Mouse (Mus musculus): ENCODE measurements around the gene Pigm. TPM values are rescaled to one million over a fixed set of nuclear protein-coding genes. Genes with fewer than 3 reads are reported as not detected.
A peak's percentile ranks its signal among the peaks of the same experiment; 100 is the strongest.

Pigm gene
- polyA plus RNA-seq, 1 experiment, result 4.9 TPM

GRCm38 (mm10) chr1:172376758-172377458 lies 562 bp downstream of the Pigm start:
- peak overlapping the region; percentile 12; the same call in 1 of the 2 replicates for H3K27ac ChIP-seq (ENCODE audit: insufficient read depth, low read depth, low read length)
- peaks cover 14% of the 10 kb centered on the region; the same call in 1 of the 2 replicates for H3K4me1 ChIP-seq (ENCODE audit: control insufficient read depth, insufficient read depth, low read length)
- 1% methylated on average over 62 of the region's 62 CpGs for WGBS
- TF ChIP-seq POLR2A (IDR thresholded peaks at IDR 0.05; ENCODE audit: low read depth, low read length) (no peak), CTCF (conservative IDR thresholded peaks at IDR 0.05; ENCODE audit: insufficient read depth, insufficient read length, low read depth, low read length) (no peak)
- no peak for DNase-seq
- H3K36me3 ChIP-seq (ENCODE audit: control insufficient read depth, insufficient read depth, low read length), result no peaks in the 10 kb centered on the region
- H3K4me3 ChIP-seq (ENCODE audit: insufficient read depth, low read depth, low read length), result peak overlapping the region; percentile 92
- H3K27me3 ChIP-seq (replicated peaks; ENCODE audit: control insufficient read depth, insufficient read depth, low read length), result no peaks in the 10 kb centered on the region

- WGBS, result 34% methylated on average over 10 of the region's 10 CpGs
- peaks cover 14% of the 10 kb centered on the region; the same call in 1 of the 2 replicates for H3K4me1 ChIP-seq (ENCODE audit: control insufficient read depth, insufficient read depth, low read length)
- DNase-seq, result peak; percentile 73
- H3K27ac ChIP-seq (ENCODE audit: insufficient read depth, low read depth, low read length), result no peak overlapping the region
- H3K27me3 ChIP-seq (replicated peaks; ENCODE audit: control insufficient read depth, insufficient read depth, low read length), result no peaks in the 10 kb centered on the region
- no peak overlapping the region for H3K4me3 ChIP-seq (ENCODE audit: insufficient read depth, low read depth, low read length)
- no peaks in the 10 kb centered on the region; the same call in 1 of the 2 replicates for H3K36me3 ChIP-seq (ENCODE audit: control insufficient read depth, insufficient read depth, low read length)
- TF ChIP-seq CTCF (conservative IDR thresholded peaks at IDR 0.05; ENCODE audit: insufficient read depth, insufficient read length, low read depth, low read length) (no peak), POLR2A (IDR thresholded peaks at IDR 0.05; ENCODE audit: low read depth, low read length) (no peak)
Observed at GRCm38 (mm10) chr1:172380066-172380465, 3.7 kb downstream of the Pigm start.

GRCm38 (mm10) chr1:172382090-172382489 lies 5.7 kb downstream of the Pigm start:
- H3K27me3 ChIP-seq (replicated peaks; ENCODE audit: control insufficient read depth, insufficient read depth, low read length), result no peaks in the 10 kb centered on the region
- no peak overlapping the region for H3K4me3 ChIP-seq (ENCODE audit: insufficient read depth, low read depth, low read length)
- WGBS, result 100% methylated on average over 1 of the region's 1 CpGs
- H3K27ac ChIP-seq (ENCODE audit: insufficient read depth, low read depth, low read length), result no peak overlapping the region
- no peak for TF ChIP-seq POLR2A (IDR thresholded peaks at IDR 0.05; ENCODE audit: low read depth, low read length)
- TF ChIP-seq CTCF (conservative IDR thresholded peaks at IDR 0.05; ENCODE audit: insufficient read depth, insufficient read length, low read depth, low read length), result no peak
- no peaks in the 10 kb centered on the region; the same call in 1 of the 2 replicates for H3K36me3 ChIP-seq (ENCODE audit: control insufficient read depth, insufficient read depth, low read length)
- H3K4me1 ChIP-seq (ENCODE audit: control insufficient read depth, insufficient read depth, low read length), result peaks cover 13% of the 10 kb centered on the region; the same call in 1 of the 2 replicates
- no peak for DNase-seq

GRCm38 (mm10) chr1:172387246-172387645 lies 10.9 kb downstream of the Pigm start:
- no peak overlapping the region for H3K4me3 ChIP-seq (ENCODE audit: insufficient read depth, low read depth, low read length)

GRCm38 (mm10) chr1:172390769-172391168 lies 14.4 kb downstream of the Pigm start:
- Histone ChIP-seq H3K36me3 (ENCODE audit: control insufficient read depth, insufficient read depth, low read length) (no peaks in the 10 kb centered on the region), H3K4me1 (ENCODE audit: control insufficient read depth, insufficient read depth, low read length) (no peaks in the 10 kb centered on the region), H3K27me3 (replicated peaks; ENCODE audit: control insufficient read depth, insufficient read depth, low read length) (no peaks in the 10 kb centered on the region), H3K27ac (ENCODE audit: insufficient read depth, low read depth, low read length) (no peak overlapping the region), H3K4me3 (ENCODE audit: insufficient read depth, low read depth, low read length) (no peak overlapping the region)
- TF ChIP-seq CTCF (conservative IDR thresholded peaks at IDR 0.05; ENCODE audit: insufficient read depth, insufficient read length, low read depth, low read length) (no peak), POLR2A (IDR thresholded peaks at IDR 0.05; ENCODE audit: low read depth, low read length) (no peak)
- 65% methylated on average over 1 of the region's 1 CpGs for WGBS
- no peak for DNase-seq

More at GRCm38 (mm10) chr1:172387246-172387645, 10.9 kb downstream of the Pigm start:
- H3K27me3 ChIP-seq (replicated peaks; ENCODE audit: control insufficient read depth, insufficient read depth, low read length), result no peaks in the 10 kb centered on the region
- H3K27ac ChIP-seq (ENCODE audit: insufficient read depth, low read depth, low read length), result no peak overlapping the region
- no peak for DNase-seq
- WGBS, result 89% methylated on average over 5 of the region's 5 CpGs
- no peak for TF ChIP-seq POLR2A (IDR thresholded peaks at IDR 0.05; ENCODE audit: low read depth, low read length)
- TF ChIP-seq CTCF (conservative IDR thresholded peaks at IDR 0.05; ENCODE audit: insufficient read depth, insufficient read length, low read depth, low read length), result no peak
- H3K36me3 ChIP-seq (ENCODE audit: control insufficient read depth, insufficient read depth, low read length), result no peaks in the 10 kb centered on the region; the same call in 1 of the 2 replicates
- H3K4me1 ChIP-seq (ENCODE audit: control insufficient read depth, insufficient read depth, low read length), result no peaks in the 10 kb centered on the region

GRCm38 (mm10) chr1:172391807-172392581 lies 15.6 kb downstream of the Pigm start:
- DNase-seq, result peak; percentile 12
- 25% methylated on average over 20 of the region's 20 CpGs for WGBS
- Histone ChIP-seq H3K4me3 (ENCODE audit: insufficient read depth, low read depth, low read length) (no peak overlapping the region), H3K36me3 (ENCODE audit: control insufficient read depth, insufficient read depth, low read length) (no peaks in the 10 kb centered on the region), H3K27ac (ENCODE audit: insufficient read depth, low read depth, low read length) (no peak overlapping the region), H3K4me1 (ENCODE audit: control insufficient read depth, insufficient read depth, low read length) (no peaks in the 10 kb centered on the region), H3K27me3 (replicated peaks; ENCODE audit: control insufficient read depth, insufficient read depth, low read length) (no peaks in the 10 kb centered on the region)
- no peak for TF ChIP-seq POLR2A (IDR thresholded peaks at IDR 0.05; ENCODE audit: low read depth, low read length)
- TF ChIP-seq CTCF (conservative IDR thresholded peaks at IDR 0.05; ENCODE audit: insufficient read depth, insufficient read length, low read depth, low read length), result no peak

- Histone ChIP-seq H3K27ac (ENCODE audit: insufficient read depth, low read depth, low read length) (no peak overlapping the region), H3K4me3 (ENCODE audit: insufficient read depth, low read depth, low read length) (no peak overlapping the region), H3K4me1 (ENCODE audit: control insufficient read depth, insufficient read depth, low read length) (no peaks in the 10 kb centered on the region), H3K27me3 (replicated peaks; ENCODE audit: control insufficient read depth, insufficient read depth, low read length) (no peaks in the 10 kb centered on the region), H3K36me3 (ENCODE audit: control insufficient read depth, insufficient read depth, low read length) (no peaks in the 10 kb centered on the region)
- DNase-seq, result no peak
- TF ChIP-seq POLR2A (IDR thresholded peaks at IDR 0.05; ENCODE audit: low read depth, low read length), result no peak
- TF ChIP-seq CTCF (conservative IDR thresholded peaks at IDR 0.05; ENCODE audit: insufficient read depth, insufficient read length, low read depth, low read length), result no peak
- WGBS, result 84% methylated on average over 2 of the region's 2 CpGs
Observed at GRCm38 (mm10) chr1:172392643-172393170, 16.4 kb downstream of the Pigm start.

Data from kidney, adult 2 months (tissue).